Mouse (Mus musculus) ES-E14 (cell line): ENCODE results near the gene Ptgds. TPM values are rescaled to one million over a fixed set of nuclear protein-coding genes. Genes with fewer than 3 reads are reported as not detected.

Experiments used
- DNase-seq: peaks from one replicate; pipeline ENCODE4 v3.0.0-alpha.2; 2013; ENCODE audit warnings: low read depth, low spot score
- H3K27ac ChIP-seq: 2 replicates; pipeline ENCODE4 v1.5.1; 2012; ENCODE audit warnings: low read depth, mild to moderate bottlenecking, low read length, moderate library complexity, mixed read lengths; ENCODE audit not compliant: poor library complexity, insufficient read depth, severe bottlenecking
- H3K36me3 ChIP-seq: 2 replicates; pipeline ENCODE4 v1.6.1; 2012; ENCODE audit warnings: mild to moderate bottlenecking, low read length, moderate library complexity, mixed read lengths; ENCODE audit not compliant: control insufficient read depth, poor library complexity, insufficient read depth, severe bottlenecking
- H3K4me1 ChIP-seq, 2 experiments: fragments of 150-350 bp in 1 of 2; sonication (generic) in 1 of 2; 2 replicates each; pipeline ENCODE4 v1.6.1; 2012; ENCODE audit warnings: low read length in 2 of 2, mild to moderate bottlenecking in 1 of 2, mixed read lengths in 1 of 2; ENCODE audit not compliant: control insufficient read depth in 2 of 2, insufficient read depth in 2 of 2, poor library complexity in 1 of 2
- H3K4me3 ChIP-seq, 2 experiments: fragments of 150-350 bp in 1 of 2; sonication (generic) in 1 of 2; 2 replicates each; pipeline ENCODE4 v1.5.1; 2012; ENCODE audit warnings: low read length in 2 of 2, low read depth in 1 of 2, mild to moderate bottlenecking in 1 of 2, mixed read lengths in 1 of 2; ENCODE audit not compliant: insufficient read depth in 1 of 2, poor library complexity in 1 of 2, severe bottlenecking in 1 of 2
- H3K9ac ChIP-seq: 2 replicates; pipeline ENCODE4 v1.6.1; 2012; ENCODE audit warnings: low read depth, mild to moderate bottlenecking, low read length, mixed read lengths; ENCODE audit not compliant: poor library complexity, insufficient read depth, severe bottlenecking
- H3K9me3 ChIP-seq: fragments of 150-350 bp; sonication (generic); 2 replicates; pipeline ENCODE4 v1.6.1; 2012; ENCODE audit warnings: low read depth, mild to moderate bottlenecking, low read length; ENCODE audit not compliant: control insufficient read depth, insufficient read depth
- CHD2 ChIP-seq: IDR thresholded peaks from 2 replicates; pipeline ENCODE4 v1.6.1; 2014; ENCODE audit warnings: mild to moderate bottlenecking, low read depth, low read length, inconsistent platforms
- HCFC1 ChIP-seq: IDR thresholded peaks from 2 replicates; pipeline ENCODE4 v1.6.1; 2012; ENCODE audit warnings: low read length, inconsistent platforms, borderline replicate concordance; ENCODE audit not compliant: insufficient read depth
- MAFK ChIP-seq: IDR thresholded peaks from 2 replicates; pipeline ENCODE4 v1.6.1; 2014; ENCODE audit warnings: mild to moderate bottlenecking, low read depth, low read length, inconsistent platforms; ENCODE audit not compliant: insufficient read depth
- ZC3H11A ChIP-seq: IDR thresholded peaks from 2 replicates; pipeline ENCODE4 v1.6.1; 2012; ENCODE audit warnings: low read depth, mild to moderate bottlenecking, inconsistent platforms, low read length, borderline replicate concordance
- ZNF384 ChIP-seq: IDR thresholded peaks from 2 replicates; pipeline ENCODE4 v1.6.1; 2012; ENCODE audit warnings: low read depth, low read length, inconsistent platforms
- in situ Hi-C, 2 experiments: fragments of 600-800 bp; cut with MboI; formaldehyde crosslinking; loops; one replicate each; pipeline ENCODE4 v1.15.1; 2025; ENCODE audit warnings: low sequenced_read_pairs in 2 of 2, inconsistent platforms in 1 of 2; ENCODE audit not compliant: unreplicated experiment in 2 of 2
- total RNA-seq: library from RNA; depleted of rRNA; stranded (reverse); fragments of 300-350 nt; gene quantifications from 2 replicates; pipeline ENCODE4 v1.2.3, GENCODE M21; 2012

Ptgds gene
- total RNA-seq, 1 experiment: 0.98 TPM

- Histone ChIP-seq H3K9me3 (no peaks in the 10 kb centered on the region), H3K27ac (no peak within 1 kb of the TSS), H3K4me1 (peaks cover 0 to 8% of the 10 kb centered on the region in 2 experiments; a peak in 1 of 4 replicates), H3K9ac (peak within 1 kb of the TSS; percentile 79), H3K4me3 (peak within 1 kb of the TSS; percentile 81 to 86), H3K36me3 (no peaks in the 10 kb centered on the region; the same call in 1 of the 2 replicates)
- TF ChIP-seq ZC3H11A: no peak
- TF ChIP-seq HCFC1: no peak; the same call in 1 of the 2 replicates
- TF ChIP-seq MAFK: no peak
- no peak for TF ChIP-seq CHD2
- no peak for TF ChIP-seq ZNF384
- in situ Hi-C loops: no loop called here
- peak; percentile 81 for DNase-seq
These were observed 41.2 kb downstream of the Ptgds start, which contains the start of gene Abca2 for GRCm38 (mm10) chr2:25428442-25429236. TSS of gene Abca2 (plus strand) at chr2:25428703.

- no peak for DNase-seq
These were observed 42.6 kb downstream of the Ptgds start for GRCm38 (mm10) chr2:25427256-25427655.

GRCm38 (mm10) chr2:25426721-25427191 is 43.1 kb downstream of the Ptgds start:
- peak; percentile 85 for DNase-seq
- Histone ChIP-seq H3K9ac (no peak overlapping the region), H3K4me3 (no peak overlapping the region), H3K27ac (no peak overlapping the region), H3K4me1 (peaks cover 0 to 9% of the 10 kb centered on the region in 2 experiments; a peak in 2 of 4 replicates), H3K9me3 (no peaks in the 10 kb centered on the region), H3K36me3 (no peaks in the 10 kb centered on the region; the same call in 1 of the 2 replicates)
- in situ Hi-C loops: no loop called here
- TF ChIP-seq ZNF384 (no peak), ZC3H11A (no peak), CHD2 (no peak), HCFC1 (no peak), MAFK (no peak)

More at GRCm38 (mm10) chr2:25427256-25427655, 42.6 kb downstream of the Ptgds start:
- no peak for TF ChIP-seq ZC3H11A
- no peak for TF ChIP-seq ZNF384
- TF ChIP-seq MAFK: no peak
- no peak for TF ChIP-seq CHD2
- TF ChIP-seq HCFC1: no peak
- H3K9me3 ChIP-seq: no peaks in the 10 kb centered on the region
- H3K4me1 ChIP-seq: peaks cover 0 to 8% of the 10 kb centered on the region in 2 experiments; a peak in 1 of 4 replicates
- H3K27ac ChIP-seq: no peak overlapping the region
- H3K9ac ChIP-seq: no peak overlapping the region
- no peaks in the 10 kb centered on the region; the same call in 1 of the 2 replicates for H3K36me3 ChIP-seq
- no peak overlapping the region for H3K4me3 ChIP-seq
- in situ Hi-C loops: no loop called here

GRCm38 (mm10) chr2:25425481-25425880 is 44.4 kb downstream of the Ptgds start:
- H3K4me3 ChIP-seq: peak overlapping the region; percentile 47 to 50
- TF ChIP-seq ZNF384: no peak
- DNase-seq: no peak
- H3K27ac ChIP-seq: no peak overlapping the region
- H3K4me1 ChIP-seq: peaks cover 0 to 12% of the 10 kb centered on the region in 2 experiments; a peak in 2 of 4 replicates
- H3K36me3 ChIP-seq: no peaks in the 10 kb centered on the region
- H3K9me3 ChIP-seq: no peaks in the 10 kb centered on the region
- H3K9ac ChIP-seq: peak overlapping the region; percentile 9; the same call in 1 of the 2 replicates
- in situ Hi-C loops: no loop called here
